Mouse (Mus musculus) retina, embryonic 14.5 days (tissue): ENCODE data around the gene Timp3.

Experiments
- DNase-seq: peaks from one replicate; pipeline ENCODE4 v3.0.0-alpha.2; 2015; ENCODE audit warnings: low spot score

The Timp3 gene

DNA sequence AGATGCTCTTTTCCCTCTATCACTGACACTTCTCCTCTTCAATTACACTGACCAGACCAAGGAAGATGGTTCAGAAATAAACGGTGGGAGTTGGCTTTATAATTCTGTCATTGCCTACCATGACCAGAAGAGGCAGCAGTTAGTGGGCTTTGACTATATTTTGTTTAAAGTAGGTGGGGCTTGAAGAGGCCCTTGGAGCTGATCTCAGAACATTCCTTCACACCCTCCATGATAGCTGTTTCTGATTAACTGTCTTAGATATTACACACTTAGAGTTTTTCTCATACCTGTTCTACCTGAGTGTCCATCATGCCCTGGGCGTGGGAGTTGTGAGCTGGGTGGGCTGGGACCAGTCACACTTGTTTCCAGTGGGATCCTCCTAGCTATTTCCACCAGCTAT is 28.5 kb downstream of the Timp3 start:
- DNase-seq: no peak

GRCm38 (mm10) chr10:86329241-86329882 is 29.2 kb downstream of the Timp3 start:
- no peak for DNase-seq

- no peak for DNase-seq
These were observed 31.0 kb downstream of the Timp3 start for GRCm38 (mm10) chr10:86330993-86331680.

DNA sequence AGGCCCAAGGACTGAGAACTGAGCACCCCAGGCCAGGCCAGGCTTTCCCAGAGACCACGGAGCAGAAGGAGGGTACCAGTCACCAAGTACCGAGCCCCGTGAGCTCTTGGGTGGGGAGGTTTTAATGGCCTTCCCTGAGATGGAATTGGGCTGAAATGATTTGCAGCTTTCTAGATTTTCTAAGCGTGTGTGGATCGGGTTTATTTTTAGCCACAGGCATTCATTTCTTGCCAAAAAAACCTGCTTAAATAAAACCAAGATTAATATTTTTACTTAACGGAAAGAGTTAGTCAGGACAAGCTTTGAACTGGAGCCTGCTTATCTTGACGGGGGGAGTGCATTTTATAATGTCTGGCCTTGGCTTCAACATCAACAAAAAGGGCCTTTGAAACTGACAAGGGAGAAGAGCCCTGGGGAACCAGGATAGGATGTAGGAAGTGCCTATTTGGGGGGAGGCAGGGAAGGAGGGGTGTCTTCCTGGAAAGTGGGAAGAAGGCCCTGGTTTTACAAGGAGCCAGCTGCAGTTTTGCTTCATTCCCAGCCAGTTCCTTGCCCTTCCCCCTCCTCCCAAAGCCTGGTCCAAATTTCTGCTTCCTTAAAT is 31.6 kb downstream of the Timp3 start:
- no peak for DNase-seq

- DNase-seq: no peak
These were observed 32.8 kb downstream of the Timp3 start for GRCm38 (mm10) chr10:86332942-86333341.

- DNase-seq: no peak
These were observed 34.4 kb downstream of the Timp3 start for GRCm38 (mm10) chr10:86334581-86334980.

DNA sequence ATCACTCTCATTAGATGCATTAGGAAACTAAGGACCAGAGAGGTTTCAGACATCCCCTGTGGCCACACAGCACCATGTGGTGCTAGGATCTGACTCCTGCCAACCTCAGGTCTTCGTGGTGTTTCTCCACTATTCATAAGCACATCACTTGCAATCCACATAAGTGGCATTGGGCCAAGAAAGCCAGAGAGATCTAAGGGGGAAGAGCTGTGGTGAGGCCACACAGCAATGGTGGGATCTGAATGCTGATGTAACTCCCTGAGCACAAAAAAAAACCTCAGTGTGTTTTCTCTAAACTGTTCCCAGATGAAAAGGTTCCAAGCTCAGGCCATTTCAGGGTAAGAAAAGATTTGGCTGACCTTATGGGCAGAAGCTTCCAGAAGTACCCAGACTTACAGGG is 36.3 kb downstream of the Timp3 start:
- DNase-seq: no peak

- DNase-seq: no peak
These were observed 37.1 kb downstream of the Timp3 start for GRCm38 (mm10) chr10:86337239-86337638.

DNA sequence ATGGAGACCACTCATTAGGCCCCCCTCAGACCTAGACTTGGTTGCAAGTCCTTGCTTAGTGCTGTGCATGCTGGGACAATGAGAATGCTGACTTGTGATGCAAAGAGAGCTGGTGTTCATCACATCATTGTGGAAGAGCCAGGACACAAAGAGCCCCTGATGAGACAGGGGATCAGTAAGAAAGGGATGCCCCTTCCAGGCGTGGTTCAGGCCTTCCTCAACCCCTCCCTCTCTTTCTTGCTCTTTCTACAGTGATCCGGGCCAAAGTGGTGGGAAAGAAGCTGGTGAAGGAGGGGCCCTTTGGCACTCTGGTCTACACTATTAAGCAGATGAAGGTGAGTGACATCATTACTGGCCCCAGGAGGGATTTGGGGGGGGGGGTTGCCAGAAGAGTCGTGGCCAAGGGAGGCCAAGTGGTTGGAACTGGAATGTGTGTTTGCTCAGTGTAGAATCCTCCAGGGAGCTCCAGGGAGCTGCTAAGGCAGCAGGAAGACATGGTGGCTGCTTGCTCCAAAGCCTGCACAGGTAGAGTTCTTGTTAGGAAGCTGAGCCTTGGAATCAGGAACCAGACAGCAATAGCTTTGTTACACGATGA is 38.0 kb downstream of the Timp3 start:
- DNase-seq: no peak

DNA sequence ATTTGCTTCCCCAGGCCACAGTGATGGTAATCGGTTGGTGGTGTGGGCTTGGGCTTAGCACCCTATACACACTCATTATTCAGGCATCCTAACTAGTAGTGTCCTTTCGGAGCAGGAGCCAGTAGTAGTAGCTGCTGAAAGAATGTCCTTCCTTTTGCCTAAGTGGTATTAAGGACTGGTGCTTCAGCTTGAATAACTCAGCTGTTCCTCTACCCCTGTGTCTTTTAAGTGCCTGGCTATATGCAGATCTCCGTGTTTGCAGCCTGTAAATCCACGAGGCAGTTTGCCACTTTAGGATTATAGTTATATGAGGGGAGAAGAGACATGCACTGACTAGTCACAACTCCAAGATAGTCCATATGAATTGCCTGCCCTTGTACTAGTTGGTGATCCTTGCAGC is 38.9 kb downstream of the Timp3 start:
- no peak for DNase-seq

DNA sequence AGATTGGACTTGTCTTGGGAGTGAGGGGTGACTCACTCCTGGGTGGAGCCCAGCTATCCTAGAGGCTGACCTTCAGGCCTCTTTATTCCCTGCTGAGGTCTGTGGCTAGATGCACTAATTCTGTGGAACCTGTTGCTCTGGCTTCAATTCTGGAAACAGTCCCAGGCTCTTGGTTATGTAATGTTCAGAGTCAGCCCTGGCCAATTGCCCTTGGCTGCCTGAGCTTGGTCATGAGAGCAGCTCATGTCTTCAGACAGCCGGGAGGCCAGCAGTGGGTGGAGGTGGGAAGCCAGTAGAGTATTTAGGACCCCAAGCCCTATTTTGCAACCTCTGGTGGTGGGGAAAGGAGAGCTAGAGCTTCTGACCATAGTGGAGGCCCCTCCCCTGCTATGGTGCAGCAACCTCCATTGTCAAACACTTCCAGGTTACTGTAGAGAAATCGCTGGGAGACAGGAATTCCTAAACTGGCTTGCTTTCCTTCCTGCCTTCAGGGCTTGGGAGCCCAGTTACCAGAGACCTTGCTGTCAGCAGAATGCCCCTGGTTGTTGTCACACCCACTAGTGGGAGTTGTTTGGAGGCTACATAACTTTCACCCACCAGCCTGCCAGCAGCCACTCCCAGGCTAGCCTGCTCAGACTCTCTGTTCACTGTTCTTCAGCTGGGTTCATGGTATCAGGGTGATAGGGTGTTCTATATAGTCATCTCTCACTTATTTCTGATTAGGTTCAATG is 39.6 kb downstream of the Timp3 start:
- no peak for DNase-seq

GRCm38 (mm10) chr10:86340421-86340820 is 40.2 kb downstream of the Timp3 start:
- DNase-seq: no peak

DNA sequence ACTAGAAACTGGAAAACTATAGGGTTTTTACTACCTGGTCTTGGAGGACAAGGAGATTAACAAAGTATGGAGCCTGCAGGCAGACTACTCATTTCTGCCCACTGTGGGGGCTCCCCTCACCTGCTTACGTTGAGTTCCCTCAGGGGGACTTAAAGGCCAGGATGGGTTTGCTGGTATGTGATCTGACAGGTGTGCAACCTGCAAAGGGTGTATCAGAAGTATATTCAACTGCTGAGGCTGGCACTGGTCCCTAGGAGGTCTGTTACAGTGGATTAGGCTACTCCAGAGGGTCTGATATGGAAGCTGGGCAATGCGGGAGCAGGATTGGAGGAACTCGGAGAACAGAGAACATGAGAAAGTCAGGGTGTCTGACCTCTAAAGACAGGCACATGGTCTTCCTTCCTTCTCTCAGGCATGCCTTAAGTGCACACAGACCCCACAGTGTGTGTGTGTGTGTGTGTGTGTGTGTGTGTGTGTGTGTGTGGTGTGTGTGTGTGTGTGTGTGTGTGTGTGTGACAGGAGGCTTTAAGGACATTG is 40.9 kb downstream of the Timp3 start:
- DNase-seq: no peak

- no peak for DNase-seq
These were observed 41.4 kb downstream of the Timp3 start for GRCm38 (mm10) chr10:86341589-86341988.

DNA sequence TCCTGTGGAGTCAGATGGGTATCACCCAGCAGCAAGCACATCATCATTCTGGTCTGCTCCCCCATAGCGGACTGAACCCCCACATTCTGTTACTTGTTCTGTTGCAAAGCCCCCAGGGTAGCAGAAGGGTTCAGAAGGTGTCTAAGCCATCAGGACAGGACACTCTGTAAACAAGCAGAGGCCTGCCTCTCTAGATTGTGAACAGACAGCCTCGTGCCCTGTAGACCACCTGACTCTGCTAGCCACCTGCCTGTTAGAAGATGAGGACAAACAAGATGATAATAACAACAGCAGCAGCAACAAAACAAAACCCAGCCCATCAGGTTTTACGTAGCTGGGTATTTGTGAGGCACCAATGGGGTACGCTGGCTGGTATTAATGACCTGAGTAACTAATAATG is 42.0 kb downstream of the Timp3 start:
- DNase-seq: no peak

DNA sequence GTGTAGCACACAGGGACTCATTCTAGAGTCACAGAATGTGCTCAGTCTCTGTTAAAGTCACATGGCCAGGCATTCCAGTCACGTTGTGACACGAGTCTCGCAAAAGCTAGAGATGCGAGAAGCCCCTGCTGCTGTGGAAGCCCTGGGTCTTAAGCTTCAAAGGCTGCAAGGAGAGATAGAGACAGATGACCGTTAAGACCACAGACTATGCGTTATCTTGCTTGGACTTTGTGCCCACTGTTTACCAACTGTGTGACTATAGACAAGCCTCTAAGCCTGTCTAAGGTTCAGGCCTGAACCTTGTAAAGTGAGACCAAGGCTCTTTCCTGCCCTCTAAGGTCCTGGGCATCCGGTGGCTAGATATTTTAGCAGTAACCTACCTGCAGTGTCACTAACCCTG is 42.5 kb downstream of the Timp3 start:
- no peak for DNase-seq

DNA sequence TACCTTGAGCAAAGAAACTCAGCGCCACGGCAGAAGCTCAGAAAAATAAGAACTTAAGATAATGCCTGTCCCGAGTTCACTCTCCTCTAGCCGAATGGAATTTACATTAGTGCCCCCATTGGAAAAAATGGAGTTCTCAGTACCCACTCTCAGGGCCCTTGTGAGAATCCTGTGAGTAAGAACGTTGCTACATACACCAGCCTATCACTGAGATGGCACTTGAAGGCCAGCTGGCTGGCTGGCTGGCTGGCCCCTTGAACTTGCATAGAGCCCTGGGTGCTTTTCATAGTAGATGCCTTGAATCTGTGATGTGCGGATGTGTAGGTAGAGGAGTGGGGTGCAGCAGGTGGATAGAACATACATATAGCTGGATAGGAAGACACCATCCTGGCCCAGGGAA is 43.2 kb downstream of the Timp3 start:
- no peak for DNase-seq

DNA sequence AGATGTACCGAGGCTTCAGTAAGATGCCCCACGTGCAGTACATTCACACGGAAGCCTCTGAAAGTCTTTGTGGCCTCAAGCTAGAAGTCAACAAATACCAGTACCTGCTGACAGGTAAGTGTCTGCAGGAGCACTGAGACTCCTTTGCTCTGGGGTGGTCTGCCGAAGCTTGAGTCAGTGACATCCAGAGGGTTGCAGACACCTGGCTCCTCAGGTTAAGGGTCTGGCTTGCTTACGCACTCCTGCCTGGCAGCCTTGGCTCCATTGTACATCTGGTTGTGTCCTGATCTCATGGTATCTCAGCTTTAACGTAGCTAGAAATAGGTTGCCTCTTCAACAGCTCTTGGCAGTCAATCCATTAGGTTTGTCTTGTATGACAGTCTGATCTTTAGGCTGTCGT is 43.8 kb downstream of the Timp3 start:
- no peak for DNase-seq

DNA sequence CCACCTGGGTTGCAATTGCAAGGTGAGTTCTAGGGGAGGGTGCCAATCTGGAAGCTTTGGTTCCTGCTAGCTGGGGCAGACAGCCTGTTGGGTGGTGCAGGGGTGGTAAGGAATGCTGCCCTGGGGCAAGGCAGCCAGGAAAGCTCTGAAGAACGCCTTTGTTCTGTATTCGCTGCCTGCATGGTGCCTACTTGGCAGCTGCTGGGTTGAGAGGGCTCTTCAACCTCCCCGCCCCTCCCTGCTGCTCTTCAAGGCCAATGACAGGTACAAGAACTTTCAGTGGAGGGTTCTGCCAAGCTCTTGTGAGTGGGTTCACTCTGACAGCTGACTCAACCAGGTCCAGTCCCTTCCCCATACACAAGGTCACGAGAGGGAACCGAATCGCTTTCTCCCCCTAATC is 44.5 kb downstream of the Timp3 start:
- DNase-seq: no peak

GRCm38 (mm10) chr10:86345645-86346044 is 45.5 kb downstream of the Timp3 start:
- no peak for DNase-seq

DNA sequence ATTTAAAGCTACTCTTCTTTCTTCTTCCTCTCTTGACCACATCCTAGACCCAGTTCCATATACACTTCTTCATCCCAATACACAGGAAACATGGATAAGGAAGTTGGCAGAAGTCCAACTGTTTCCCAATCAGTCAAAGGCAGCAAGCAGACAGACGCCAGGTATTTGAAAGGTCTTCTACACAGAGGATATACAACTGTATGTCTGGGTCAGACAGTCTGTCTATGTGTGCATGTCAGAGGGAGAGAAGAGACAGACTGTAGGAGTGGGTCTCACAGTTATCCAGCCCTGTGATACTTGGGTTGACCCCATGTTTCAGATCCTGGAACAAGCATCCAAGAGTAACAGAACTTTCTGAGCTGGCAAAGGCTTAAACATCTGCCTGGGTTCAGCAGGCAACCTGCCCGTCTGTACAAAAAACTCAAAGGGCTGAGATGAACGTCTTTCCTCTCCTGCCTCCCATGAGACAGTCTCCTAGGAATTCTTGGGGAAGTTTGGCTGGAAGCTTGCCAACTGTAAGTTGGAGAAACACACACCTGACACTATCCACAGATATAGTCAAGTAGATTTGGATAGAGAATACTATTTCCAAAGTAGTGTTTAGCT is 46.2 kb downstream of the Timp3 start:
- DNase-seq: no peak

DNA sequence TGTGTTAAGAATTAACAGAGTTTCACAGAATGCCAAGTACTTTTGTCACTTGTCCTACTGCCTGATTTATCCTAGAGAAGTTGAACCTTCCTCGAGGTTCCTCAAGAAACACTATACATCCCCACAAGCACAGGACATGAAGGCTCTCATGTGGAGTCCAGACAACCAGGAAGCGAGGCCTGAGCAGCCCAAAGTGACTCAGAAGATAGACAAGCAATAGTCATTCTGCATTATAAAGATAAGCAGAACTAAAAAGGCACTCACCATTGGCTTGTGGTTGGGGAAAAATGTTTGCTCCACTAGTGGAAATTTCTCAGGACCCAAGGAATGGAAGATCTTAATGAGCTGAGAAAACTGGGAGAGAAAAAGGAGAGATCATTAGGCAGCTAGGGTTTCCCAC is 51.1 kb downstream of the Timp3 start:
- DNase-seq: no peak
